Mouse (Mus musculus) spleen, postnatal 14 days (tissue): Measurements from ENCODE around the gene Cdk4.
A peak's percentile ranks its signal among the peaks of the same experiment; 100 is the strongest.
"Not testable (repeated sequence)": the region's sequence is repeated elsewhere in the genome, so short reads cannot be mapped to it uniquely, and the experiment has no call there.

ENCODE experiments used
- DNase-seq, 2 experiments: peaks; one replicate each; pipeline ENCODE4 v3.0.0; 2021 to 2022; ENCODE audit warnings: low spot score in 2 of 2

The Cdk4 gene

DNA sequence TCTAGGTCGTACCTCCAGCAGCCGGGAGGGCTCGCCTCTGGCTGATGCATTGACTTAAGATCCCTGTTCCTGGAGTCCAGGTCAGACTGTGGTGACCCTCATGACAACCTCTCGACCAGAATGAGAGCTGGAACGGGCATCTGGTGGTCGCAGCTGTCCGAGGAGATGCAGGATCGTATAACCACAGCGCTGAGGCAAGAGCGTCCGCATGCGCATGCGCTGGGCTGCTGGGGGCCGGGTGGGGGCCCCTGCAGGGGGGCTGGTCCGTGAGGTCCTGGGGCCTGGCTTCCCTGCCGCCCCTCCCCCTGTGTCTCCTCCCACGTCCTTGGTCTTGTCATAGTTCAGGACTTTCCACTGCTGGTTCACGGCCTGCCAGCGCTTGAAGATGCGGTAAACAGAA, 6.8 kb upstream of the Cdk4 start:
- DNase-seq: no peak

DNA sequence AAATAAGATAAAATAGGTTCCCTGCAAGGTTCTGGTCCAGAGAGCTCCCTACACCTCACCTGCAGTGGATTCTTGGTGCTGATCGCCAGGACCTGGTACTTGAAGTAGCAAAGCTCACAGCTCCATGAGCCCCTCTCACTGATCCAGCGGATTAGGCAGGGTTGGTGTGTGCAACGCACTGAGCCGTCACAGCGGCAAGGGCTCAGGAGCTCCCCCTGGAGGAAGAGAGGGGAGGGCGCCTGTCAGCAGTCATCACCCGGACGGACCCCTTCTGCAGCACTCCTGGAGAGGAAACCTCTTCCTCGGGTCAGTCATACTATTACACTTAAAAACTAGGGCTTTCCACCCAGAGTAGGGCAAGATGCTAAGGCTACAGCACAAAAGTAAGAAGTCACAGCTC, 5.2 kb upstream of the Cdk4 start:
- DNase-seq: peak; percentile 55 to 72

DNA sequence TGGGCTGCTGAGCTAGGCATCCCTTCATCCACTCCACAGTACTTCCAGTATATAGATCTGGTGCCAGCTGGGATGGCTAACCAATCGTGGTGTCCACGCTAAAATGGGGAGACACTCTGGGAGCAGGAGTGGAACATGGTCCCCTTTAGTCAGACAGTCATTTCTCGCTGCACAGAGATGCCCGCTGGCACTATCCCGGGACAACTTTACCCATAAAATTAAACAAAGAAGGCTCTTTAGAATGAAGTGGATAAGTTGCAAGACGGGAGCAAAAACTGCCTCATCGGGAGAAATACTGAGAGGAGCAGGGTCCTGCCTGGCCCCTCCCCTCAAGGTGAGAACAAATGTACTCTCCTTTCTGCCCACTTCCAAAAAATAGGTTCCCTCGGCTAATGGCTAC, 4.6 kb upstream of the Cdk4 start:
- DNase-seq: no peak

DNA sequence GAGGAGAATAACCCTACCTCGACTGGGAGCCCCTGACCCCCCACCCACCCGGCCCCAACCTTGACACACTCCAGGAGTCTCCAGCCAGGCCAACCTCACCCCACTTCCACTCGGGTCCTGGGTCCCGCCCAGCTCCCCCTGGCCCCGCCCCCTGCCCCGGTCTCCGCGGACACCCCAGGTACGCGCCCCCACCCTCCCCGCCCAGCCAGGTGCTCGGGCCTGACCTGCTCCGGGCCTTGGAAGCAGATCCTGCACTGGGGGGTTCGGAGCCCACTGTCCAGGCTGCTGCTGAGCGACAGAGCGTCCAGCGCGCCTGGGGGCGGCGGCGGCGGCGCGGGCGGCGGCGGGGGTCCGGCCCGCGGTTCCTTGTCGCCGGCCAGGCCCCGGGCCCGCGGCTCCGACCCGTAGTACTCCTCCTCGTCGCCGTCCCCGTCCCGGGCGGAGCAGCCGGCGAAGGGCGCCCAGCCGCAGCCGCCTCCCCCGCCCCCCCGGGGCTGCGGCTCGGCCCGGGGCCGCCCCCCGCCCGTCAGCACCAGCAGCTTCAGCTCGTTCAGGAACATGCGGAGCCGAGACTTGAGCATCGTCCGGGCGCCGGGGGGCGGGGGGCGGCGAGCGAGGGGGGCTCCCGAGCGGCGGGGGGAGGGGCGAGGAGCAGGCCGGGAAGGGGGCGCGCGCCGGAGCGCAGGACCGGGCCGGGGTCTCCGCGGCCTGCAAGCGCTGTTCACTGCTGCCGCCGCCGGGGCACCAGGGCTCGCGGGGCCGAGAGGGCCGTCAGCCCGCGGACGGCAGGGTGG, 4.0 kb upstream of the Cdk4 start:
- no peak for DNase-seq

DNA sequence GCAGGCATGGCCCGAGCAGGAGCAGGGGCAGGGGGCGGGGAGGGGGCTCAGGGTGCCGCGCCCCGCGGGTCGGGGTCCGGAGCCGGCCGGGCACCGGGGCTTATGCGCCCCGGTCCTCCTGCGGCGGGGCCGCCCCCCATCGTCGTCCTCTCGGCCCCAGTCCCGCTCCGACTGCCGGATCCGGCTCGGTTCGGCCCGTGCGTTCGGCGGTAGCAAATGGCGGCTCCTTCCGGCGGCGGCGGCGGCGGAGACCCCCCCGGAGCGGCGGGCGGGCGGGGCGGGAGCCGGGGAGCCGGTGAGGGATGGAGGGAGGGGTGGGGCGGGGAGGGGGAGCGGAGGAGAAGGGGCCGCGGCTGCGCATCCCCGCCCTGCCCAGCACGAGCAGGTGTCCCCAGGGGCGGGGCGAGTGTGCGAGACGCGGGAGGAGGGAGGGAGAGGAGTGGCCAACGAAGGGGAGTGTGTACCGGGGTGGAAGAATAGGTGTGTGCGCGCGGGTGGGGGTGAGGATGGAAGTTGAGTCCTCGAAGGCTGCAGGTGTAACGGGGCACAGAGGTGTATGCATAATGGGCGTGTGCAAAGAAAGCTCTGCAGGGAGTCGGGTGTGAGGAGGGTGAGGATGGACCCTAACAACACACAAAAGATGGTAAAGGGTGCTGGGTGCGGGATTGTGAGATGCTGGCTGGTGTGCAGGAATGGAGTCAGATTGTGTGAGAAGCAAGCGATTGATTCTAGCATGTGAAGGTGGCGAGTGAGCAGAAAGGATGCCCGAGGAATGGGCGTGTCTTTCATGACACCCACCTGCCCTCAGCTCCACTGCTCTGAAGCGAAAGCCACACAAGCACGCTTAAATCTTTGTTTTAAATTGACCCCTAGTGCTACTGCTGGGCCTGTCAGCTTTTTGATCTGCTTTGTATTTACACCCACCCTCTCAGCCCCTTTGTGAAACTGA, 3.1 kb upstream of the Cdk4 start, which contains the start of gene March9:
TSS of gene March9 (minus strand) at position 217 of the 949 bp plus-strand sequence.
- peak; percentile 36 to 45 for DNase-seq

DNA sequence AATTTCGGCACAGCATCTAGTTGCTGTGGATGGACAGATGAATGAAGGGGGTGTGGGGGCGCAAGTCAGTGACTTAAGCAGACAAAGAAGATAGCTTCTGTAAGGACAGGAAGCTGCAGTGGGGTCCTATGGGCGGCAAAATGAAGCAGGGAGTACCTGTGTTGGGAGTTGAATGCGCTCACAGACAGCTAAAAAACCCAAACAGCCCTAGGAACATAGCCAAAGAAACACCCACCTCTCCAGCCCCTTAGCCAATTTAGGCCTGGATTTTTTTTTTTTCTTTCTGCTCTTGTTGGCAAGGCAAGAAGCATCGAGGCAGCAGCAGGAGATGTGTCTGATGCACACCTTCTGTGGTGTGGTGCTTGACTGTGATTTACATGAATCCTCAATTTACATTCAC, 2.2 kb upstream of the Cdk4 start:
- DNase-seq: no peak

DNA sequence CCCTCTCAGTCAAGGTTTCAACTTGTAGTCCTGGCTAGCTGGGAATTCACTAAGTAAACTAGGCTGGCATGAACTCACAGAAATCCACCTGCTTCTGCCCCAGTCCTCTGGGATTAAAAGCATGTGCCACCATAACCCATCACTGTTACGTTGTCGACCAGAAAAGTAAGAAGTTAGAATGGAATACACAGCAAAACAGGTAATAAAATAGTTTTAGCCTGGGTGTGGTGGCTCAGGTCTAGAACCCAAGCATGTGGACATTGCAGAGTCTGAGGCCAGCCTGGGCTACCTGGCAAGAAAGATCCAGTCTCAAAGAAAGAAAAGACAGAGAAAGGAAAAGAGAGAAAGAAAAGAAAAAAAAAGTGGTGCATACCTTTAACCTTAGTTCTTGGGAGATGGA, 1.8 kb upstream of the Cdk4 start:
- DNase-seq: no peak

DNA sequence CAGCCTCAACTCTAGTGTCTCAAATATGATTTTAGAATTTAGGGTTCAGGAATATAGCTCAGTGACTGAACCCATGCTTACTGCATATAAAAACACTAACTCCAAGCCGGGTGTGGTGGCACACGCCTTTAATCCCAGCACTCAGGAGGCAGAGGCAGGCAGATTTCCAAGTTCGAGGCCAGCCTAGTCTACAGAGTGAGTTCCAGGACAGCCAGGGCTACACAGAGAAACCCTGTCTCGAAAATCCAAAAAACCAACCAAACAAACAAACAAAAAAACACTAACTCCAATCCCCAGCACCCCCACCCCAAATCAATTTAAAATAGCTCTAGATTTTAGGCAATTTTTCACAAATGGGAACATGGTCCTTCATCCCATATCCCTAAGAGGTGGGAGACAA, 1.2 kb upstream of the Cdk4 start:
- DNase-seq: not testable (repeated sequence)

DNA sequence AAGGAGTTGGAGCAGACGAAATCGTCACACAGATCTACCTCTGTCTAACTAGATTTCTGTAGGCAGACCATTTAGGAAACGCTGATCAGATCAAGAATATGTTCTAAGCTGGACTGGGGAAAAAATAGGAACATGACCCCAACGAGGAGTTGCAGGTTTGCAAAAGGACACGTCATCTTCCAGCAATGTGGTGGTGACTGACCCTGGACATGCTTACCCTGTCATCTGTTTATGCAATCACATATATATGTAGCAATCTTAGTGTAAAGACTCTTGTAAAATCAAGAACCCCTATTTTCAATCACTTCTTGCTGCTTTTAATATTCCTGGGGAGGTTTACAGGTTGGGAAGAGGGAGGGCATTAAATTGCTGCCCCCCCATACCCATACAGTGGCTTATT, 831 bp upstream of the Cdk4 start:
- no peak for DNase-seq

DNA sequence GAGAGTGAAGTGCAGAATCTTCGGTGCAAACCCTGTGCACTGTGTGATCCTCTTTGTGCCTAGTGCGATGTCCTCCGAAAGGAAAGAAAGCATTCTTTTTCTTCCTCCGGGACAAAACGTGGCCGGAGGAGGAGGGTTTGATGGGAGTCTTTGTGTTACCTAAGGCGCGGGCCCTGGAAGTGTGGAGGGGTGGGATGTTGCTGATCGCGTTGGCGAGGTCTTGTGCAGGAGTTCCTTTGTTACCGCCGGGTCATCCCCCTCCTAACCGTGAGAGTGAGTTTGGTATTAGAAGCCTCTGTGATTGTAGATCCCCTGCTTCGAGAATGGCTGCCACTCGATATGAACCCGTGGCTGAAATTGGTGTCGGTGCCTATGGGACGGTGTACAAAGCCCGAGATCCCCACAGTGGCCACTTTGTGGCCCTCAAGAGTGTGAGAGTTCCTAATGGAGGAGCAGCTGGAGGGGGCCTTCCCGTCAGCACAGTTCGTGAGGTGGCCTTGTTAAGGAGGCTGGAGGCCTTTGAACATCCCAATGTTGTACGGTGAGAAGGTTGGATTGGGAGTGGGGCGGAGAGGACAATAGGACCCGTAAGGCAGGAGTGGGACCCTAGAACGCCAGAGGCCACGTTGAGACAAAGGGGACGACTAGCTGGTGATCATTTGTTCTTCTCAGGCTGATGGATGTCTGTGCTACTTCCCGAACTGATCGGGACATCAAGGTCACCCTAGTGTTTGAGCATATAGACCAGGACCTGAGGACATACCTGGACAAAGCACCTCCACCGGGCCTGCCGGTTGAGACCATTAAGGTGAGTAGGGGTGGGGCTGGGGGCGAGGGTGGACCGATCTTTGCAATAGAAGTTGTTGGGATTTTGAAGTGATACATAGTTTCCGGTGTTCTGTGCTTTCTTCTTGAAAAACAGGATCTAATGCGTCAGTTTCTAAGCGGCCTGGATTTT, 858 bp downstream of the Cdk4 start:
- DNase-seq: no peak

DNA sequence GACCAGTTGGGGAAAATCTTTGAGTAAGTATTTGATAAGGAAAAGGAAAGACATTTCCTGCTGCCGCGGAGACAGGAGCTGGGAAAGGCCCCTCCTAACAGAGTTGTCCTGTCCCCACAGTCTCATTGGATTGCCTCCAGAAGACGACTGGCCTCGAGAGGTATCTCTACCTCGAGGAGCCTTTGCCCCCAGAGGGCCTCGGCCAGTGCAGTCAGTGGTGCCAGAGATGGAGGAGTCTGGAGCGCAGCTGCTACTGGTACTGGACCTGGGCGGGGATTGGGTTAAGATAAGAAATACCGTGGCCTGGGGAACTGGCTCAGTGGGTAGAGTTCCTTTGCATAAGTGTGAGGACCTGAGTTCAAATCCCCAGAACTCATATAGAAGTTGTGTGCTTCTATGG, 2.6 kb downstream of the Cdk4 start:
- no peak for DNase-seq

DNA sequence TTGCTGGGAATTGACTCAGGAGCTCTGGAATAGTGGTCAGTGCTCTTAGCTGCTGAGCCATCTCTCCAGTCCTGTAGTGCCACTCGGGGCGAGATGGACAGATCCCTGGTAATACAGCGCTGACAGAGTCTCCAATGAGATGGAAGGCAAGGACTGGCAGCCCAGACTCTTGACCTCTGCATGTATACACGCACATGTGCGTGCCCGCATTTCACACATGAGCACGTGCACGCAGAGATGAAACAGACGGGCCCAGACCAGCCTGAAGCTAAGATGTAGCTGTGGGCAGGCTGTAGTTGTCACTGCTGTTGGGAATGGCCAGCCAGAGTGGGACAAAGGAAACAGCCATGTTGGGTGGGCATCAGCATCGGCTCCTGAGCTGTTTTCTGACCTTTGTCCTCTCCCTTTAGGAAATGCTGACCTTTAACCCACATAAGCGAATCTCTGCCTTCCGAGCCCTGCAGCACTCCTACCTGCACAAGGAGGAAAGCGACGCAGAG, 3.2 kb downstream of the Cdk4 start:
- no peak for DNase-seq

DNA sequence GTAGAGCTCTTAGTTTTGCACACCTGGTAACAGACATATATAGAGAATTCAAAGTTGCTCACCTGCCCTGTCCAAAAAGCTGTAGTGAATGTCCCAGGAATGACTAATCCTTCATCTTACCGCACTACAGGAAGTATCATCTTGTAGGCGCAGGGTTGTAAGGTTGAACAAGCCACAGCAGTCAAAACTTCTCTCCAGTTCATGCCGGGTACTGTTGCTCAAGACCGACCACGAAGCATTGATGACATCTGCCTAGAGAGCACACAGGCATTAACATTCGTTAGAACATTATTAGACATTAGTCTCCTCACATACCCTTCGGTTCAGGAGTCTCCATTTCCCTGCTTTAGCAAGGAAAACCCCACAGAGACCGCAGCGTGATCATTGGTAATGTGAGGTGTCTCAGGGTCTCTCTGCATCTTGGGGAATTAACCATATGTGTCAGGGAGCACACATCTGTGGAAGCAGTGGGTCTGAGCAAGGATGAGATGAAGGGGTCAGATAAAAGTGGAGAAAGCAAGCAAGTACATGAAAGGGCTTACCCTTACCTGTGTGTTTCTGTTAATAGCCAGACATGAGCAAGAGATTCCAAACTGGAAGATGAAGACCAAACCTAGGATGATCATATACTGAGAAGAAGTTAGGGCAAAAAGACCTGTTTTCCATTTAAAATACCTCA, 5.2 kb downstream of the Cdk4 start:
- no peak for DNase-seq

DNA sequence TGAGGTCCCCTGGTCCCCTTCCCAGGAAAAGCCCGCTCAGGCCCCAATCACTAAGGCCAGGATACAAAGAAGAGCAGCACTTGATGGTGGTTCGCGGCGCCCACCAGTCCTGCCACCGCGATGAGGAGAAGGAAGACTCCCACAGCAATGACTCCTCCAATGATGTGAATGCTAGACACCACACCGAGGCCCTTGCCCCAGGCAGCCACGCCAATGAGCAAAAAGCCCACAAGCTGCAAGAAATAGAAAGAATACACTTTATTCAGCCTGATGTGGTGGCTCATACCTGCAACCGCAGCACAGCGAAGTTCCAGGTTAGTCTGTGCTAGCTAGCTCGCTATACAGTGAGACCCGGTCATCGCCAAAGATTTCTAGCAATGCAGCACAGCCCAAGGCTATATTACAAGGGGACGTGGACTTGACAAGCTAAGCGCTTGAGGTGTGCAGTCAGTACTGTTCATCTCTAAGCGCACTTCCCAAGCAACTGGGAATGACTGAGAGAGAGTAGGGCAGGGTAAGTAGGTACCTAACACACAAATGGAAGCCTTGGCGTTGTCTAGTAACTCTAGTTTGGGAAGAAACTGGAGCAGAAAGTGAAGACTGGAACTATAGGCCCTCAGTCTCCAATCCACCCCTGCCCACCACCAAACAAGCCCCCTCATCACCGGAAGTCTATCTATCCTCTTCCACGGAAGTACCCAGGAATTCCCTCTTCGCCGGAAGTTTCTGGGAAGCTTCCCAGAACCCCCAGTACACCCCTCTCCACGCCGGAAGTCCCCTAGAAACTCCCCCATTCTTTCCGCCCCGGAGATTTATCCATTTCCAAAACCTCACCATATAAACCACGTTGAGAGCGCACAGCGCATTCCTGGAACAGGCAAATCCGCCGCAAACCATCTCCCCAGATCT, 6.2 kb downstream of the Cdk4 start:
- DNase-seq: no peak

DNA sequence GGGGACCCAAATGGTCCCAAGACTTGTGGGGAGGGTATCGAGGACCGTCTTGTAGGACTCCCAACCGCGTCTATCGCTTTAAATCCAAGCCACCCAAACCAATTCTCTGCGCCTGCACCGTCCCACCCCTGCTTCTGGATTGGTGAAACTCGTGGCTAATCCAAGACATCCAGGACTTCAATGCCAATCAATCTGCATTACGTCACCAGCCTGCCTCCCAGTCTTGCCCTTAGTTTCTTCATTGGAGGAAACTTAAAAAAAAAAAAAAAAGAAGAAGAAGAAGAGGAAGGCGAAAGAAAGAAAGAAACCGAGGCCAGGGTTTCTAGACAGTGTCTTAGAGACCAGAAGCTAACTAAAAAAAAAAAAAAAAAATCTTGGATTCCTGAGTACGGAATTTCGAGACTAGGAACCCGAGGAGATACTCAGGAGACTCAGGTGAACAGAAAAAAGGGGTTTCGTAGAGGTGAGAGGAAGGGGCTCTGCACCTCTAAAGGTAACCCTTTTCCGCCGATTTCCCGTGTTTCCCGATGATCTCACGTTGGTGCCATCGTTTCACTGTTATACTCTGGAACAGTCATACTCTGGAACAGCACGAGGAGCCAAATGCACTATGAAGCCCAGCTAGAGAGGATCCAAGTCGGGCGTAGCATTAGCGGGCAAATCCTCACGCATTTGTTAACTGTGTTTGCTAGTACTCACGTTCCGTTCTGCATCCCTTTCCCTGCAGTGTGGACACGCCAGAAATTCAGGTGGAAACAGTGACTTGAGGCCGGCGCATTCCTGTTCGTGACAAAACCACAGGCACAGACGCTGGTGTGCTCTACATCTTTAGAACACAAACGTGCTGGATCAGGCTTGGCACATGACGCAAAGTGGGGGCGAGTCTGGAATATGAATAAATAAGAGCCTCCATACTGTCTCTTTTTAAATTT, 7.1 kb downstream of the Cdk4 start, which contains the start of gene Tspan31:
TSS of gene Tspan31 (minus strand) at position 75 of the 932 bp plus-strand sequence.
- peak; percentile 36 to 55 for DNase-seq

DNA sequence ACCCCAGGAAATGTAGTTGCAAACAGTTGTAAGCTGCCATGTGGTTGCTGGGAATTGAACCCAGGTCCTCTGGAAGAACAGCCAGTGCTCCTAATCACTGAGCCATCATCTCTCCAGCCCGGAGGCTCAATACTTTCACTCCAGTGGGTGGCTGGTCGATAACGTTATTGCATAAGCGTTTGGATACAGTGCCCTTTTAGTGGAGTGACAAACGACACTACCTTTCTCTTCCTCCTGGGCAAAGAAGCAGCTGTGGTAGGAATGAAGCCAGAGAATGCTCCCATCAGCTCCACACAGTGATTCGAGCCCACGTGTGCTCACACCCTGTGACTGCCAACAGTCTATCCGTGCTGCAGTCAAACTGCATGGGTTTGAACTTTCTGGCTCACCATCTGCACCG, 7.9 kb downstream of the Cdk4 start:
- DNase-seq: no peak

DNA sequence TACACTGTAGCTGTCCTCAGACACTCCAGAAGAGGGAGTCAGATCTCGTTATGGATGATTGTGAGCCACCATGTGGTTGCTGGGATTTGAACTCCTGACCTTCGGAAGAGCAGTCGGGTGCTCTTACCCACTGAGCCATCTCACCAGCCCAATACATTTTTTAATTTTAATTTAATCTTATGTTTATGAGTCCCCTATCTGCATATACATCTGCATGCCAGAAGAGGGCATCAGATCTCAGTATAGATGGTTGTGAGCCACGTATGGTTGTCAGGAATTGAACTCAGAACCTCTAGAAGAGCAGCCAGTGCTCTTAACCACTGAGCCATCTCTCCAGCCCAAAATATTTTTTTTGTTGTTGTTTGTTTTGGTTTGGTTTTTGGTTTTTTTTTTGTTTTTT, 8.9 kb downstream of the Cdk4 start:
- DNase-seq: not testable (repeated sequence)

DNA sequence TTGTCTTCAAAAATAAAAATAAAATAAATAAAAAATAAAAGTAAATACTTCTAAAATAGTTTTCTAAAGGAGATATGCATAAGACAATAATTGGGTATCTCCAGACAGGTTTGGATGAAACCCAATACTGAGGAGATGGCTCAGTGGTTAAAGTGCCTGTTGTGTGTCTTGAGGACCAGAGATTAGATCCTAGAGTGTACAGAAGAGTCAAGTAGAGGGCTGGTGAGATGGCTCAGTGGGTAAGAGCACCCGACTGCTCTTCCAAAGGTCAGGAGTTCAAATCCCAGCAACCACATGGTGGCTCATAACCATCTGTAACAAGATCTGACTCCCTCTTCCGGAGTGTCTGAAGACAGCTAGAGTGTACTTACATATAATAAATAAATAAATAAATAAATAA, 9.6 kb downstream of the Cdk4 start:
- DNase-seq: not testable (repeated sequence)

DNA sequence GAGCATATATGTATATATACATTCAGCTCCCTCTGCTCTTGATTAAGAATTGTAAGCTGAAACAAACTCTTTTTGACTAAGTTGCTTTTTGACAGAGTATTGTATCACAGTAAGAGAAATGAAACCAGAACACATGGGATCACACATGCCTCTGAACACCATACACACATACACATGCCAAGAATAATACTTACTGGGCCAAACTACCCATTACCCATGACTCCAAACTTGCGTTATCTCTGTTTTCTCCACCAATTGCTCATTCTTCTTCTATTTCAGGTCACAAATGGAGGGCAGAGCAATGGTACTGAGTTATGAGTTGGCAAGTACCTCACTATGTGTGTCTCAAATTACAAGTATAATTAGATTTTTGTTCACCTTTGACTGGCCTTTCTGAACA, 10.6 kb downstream of the Cdk4 start:
- DNase-seq: no peak
